Mouse (Mus musculus) bone marrow, adult 2 months (tissue): Measurements from ENCODE around the gene Olfr520.

Experiments
- CTCF ChIP-seq: fragments of 200-500 bp; IDR thresholded peaks from 2 replicates; pipeline ENCODE4 v1.5.1; 2011; ENCODE audit warnings: low read length, control low read depth; ENCODE audit not compliant: control insufficient read depth, insufficient read depth
- POLR2A ChIP-seq: fragments of 200-500 bp; IDR thresholded peaks from 2 replicates; pipeline ENCODE4 v1.6.1; 2011; ENCODE audit warnings: low read depth, mild to moderate bottlenecking, control low read depth, low read length, borderline replicate concordance; ENCODE audit not compliant: control insufficient read depth

- no peak for TF ChIP-seq POLR2A
- TF ChIP-seq CTCF: no peak
These were observed 23.6 kb upstream of the Olfr520 start for GRCm38 (mm10) chr7:99706341-99707037.
